Mouse (Mus musculus) liver, postnatal 0 days (tissue): Measurements from ENCODE around the gene Atmin.

Experiments
- CTCF ChIP-seq: sonication (generic); IDR thresholded peaks from 2 replicates; pipeline ENCODE4 v1.5.1; 2016; ENCODE audit warnings: antibody characterized with exemption, low read depth
- EP300 ChIP-seq: IDR thresholded peaks from 2 replicates; pipeline ENCODE4 v1.6.1; 2016; ENCODE audit warnings: antibody characterized with exemption, low read depth, mild to moderate bottlenecking

DNA sequence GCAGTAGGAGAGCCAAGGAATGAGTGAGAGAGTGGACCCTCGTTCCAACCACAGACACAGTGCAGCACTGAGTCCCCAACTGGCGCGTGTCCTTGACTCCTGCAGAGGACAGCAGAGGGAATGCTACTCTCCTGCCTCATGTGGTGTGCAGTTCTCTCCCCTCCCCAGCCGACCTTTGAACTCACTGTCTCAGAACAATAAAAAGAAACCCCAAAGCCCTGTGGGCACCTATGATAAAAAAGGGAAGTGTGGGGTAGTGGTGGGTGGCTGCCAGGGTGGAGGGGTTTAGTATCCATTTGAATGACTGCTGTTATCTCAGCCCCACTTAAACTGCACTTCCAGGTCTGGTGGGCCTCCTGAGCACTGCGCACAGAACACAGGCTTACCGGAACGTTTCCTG is 4.4 kb downstream of the Atmin start:
- TF ChIP-seq CTCF (no peak), EP300 (no peak)
